Mouse (Mus musculus) olfactory bulb, adult 2 months (tissue): ENCODE data around the gene Grik3. TPM values are rescaled to one million over a fixed set of nuclear protein-coding genes. Genes with fewer than 3 reads are reported as not detected.

Experiments
- H3K27ac ChIP-seq: fragments of 200-500 bp; 2 replicates; pipeline ENCODE4 v1.5.1; 2012; ENCODE audit warnings: low read depth, low read length; ENCODE audit not compliant: insufficient read depth
- H3K4me1 ChIP-seq: fragments of 200-500 bp; 2 replicates; pipeline ENCODE4 v1.6.1; 2012; ENCODE audit warnings: low read length; ENCODE audit not compliant: control insufficient read depth, insufficient read depth
- H3K4me3 ChIP-seq: fragments of 200-500 bp; 2 replicates; pipeline ENCODE4 v1.5.1; 2012; ENCODE audit warnings: mild to moderate bottlenecking, low read depth, low read length, moderate library complexity; ENCODE audit not compliant: insufficient read depth
- CTCF ChIP-seq: fragments of 200-500 bp; IDR thresholded peaks from 2 replicates; pipeline ENCODE4 v1.5.1; 2012; ENCODE audit warnings: low read depth, mild to moderate bottlenecking, low read length, moderate library complexity; ENCODE audit not compliant: insufficient read depth
- POLR2A ChIP-seq: fragments of 200-500 bp; IDR thresholded peaks from 2 replicates; pipeline ENCODE4 v1.6.1; 2012; ENCODE audit warnings: mild to moderate bottlenecking, low read depth, low read length, moderate library complexity; ENCODE audit not compliant: insufficient read depth
- WGBS: fragments of 180-500 bp; shearing (Covaris S2); methylation state at CpG from one replicate; pipeline ENCODE4 v1.1.7; 2018; 5-methylcytosine and 5-hydroxymethylcytosine counted together
- polyA plus RNA-seq: library from polyadenylated mRNA; stranded (reverse); fragments of >200 nt; gene quantifications from 2 replicates; pipeline ENCODE4 v1.2.4, GENCODE M21; 2012; ENCODE audit warnings: low replicate concordance; ENCODE audit not compliant: missing spikeins, insufficient read depth, insufficient read length

Gene Grik3
- polyA plus RNA-seq, 1 experiment, result 45.0 TPM

GRCm38 (mm10) chr4:125644581-125645568 lies 154.4 kb downstream of the Grik3 start:
- Histone ChIP-seq H3K4me1 (peaks cover 19% of the 10 kb centered on the region; the same call in 1 of the 2 replicates), H3K4me3 (no peak overlapping the region), H3K27ac (peak overlapping the region; percentile 34; the same call in 1 of the 2 replicates)
- 53% methylated on average over 23 of the region's 23 CpGs for WGBS
- TF ChIP-seq POLR2A (no peak), CTCF (no peak)

- Histone ChIP-seq H3K4me1 (peaks cover 21% of the 10 kb centered on the region), H3K27ac (peak overlapping the region; percentile 26; the same call in 1 of the 2 replicates), H3K4me3 (no peak overlapping the region)
- WGBS, result 51% methylated on average over 24 of the region's 24 CpGs
- TF ChIP-seq POLR2A, result no peak
- no peak for TF ChIP-seq CTCF
These were observed 161.3 kb downstream of the Grik3 start for GRCm38 (mm10) chr4:125651676-125652246.

- H3K4me3 ChIP-seq, result no peak overlapping the region
- TF ChIP-seq CTCF, result no peak
- TF ChIP-seq POLR2A, result no peak
- H3K27ac ChIP-seq, result no peak overlapping the region
- WGBS, result 85% methylated on average over 19 of the region's 19 CpGs
- H3K4me1 ChIP-seq, result peaks cover 28% of the 10 kb centered on the region
These were observed 165.5 kb downstream of the Grik3 start for GRCm38 (mm10) chr4:125656031-125656430.

DNA sequence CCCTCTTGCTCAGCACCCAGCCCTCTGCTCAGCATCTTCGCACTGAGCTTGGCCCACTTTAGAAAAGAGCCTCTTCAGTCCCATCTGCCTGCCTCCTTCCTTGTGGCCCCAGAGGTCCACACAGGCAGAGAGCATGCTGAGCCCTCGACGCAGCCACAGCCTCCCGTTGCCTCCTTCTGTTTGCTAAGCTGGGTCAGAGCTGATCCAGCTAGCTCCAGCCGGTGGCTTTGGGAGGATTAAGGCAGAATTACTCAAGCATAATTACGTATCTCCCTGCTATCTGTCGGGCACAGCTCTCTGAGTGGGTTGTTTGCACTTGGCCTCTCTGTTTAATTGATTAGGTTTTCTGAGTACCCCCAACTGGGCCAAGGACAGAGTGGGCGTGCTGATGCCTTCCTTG lies 167.9 kb downstream of the Grik3 start:
- TF ChIP-seq CTCF (no peak), POLR2A (no peak)
- WGBS, result 27% methylated on average over 8 of the region's 8 CpGs
- peak overlapping the region; percentile 67; the same call in 1 of the 2 replicates for H3K27ac ChIP-seq
- H3K4me3 ChIP-seq, result no peak overlapping the region
- peaks cover 17% of the 10 kb centered on the region for H3K4me1 ChIP-seq

DNA sequence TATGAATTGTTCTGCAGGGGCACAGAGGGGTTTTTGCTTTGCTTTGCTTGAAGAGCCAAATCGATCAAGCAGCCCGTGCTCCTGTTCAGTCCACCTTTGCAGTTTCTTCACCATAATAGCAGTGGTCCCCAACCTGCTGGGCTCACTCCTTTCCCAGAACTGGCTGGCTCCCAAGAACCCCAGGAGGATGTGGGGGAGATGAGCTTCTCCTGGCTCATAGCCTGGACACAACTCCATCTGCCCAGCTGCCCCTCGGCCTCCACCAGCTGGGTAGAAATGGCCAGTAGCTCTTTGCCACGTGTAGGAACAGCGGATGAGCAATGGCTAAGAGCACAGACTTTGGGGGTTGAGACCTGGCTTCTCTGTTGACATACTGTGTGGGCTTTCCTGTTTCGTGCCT lies 171.5 kb downstream of the Grik3 start:
- Histone ChIP-seq H3K4me3 (no peak overlapping the region), H3K4me1 (peaks cover 16% of the 10 kb centered on the region), H3K27ac (no peak overlapping the region)
- TF ChIP-seq POLR2A, result no peak
- WGBS, result 77% methylated on average over 6 of the region's 6 CpGs

DNA sequence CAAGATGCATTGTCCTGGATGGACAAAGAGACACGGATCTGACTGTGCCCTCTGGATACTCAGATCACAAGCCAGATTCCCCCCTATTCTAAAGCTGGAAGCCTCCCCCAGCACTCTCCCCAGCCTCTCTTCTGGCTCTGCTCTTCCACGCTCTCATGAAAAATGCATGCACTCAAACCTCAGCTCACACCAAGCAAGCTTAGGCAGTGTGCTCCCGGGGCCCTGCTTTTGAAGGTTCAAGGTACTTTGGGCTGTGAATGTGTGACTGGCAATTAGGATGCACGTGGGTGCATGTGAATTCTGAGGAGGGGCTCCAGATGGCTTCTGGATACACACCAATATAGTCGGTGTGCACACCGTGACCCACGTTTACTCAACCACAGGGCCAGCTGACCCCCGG lies 172.8 kb downstream of the Grik3 start:
- H3K27ac ChIP-seq, result no peak overlapping the region
- TF ChIP-seq CTCF, result no peak
- TF ChIP-seq POLR2A, result no peak
- 60% methylated on average over 8 of the region's 8 CpGs for WGBS
- H3K4me1 ChIP-seq, result peaks cover 6% of the 10 kb centered on the region
- no peak overlapping the region for H3K4me3 ChIP-seq

- Histone ChIP-seq H3K27ac (no peak overlapping the region), H3K4me1 (no peaks in the 10 kb centered on the region), H3K4me3 (no peak overlapping the region)
- TF ChIP-seq POLR2A (no peak), CTCF (no peak)
- WGBS, result 77% methylated on average over 5 of the region's 5 CpGs
These were observed 175.5 kb downstream of the Grik3 start for GRCm38 (mm10) chr4:125665955-125666354.

- peaks cover 17% of the 10 kb centered on the region for H3K4me1 ChIP-seq
- 58% methylated on average over 13 of the region's 13 CpGs for WGBS
- no peak for TF ChIP-seq POLR2A
- TF ChIP-seq CTCF, result no peak
- H3K27ac ChIP-seq, result no peak overlapping the region
- H3K4me3 ChIP-seq, result no peak overlapping the region
These were observed 191.5 kb downstream of the Grik3 start for GRCm38 (mm10) chr4:125682007-125682406.

GRCm38 (mm10) chr4:125687078-125687477 lies 196.6 kb downstream of the Grik3 start:
- 35% methylated on average over 8 of the region's 8 CpGs for WGBS
- Histone ChIP-seq H3K4me1 (peaks cover 17% of the 10 kb centered on the region), H3K27ac (no peak overlapping the region), H3K4me3 (no peak overlapping the region)
- TF ChIP-seq CTCF, result no peak
- no peak for TF ChIP-seq POLR2A
